Mouse (Mus musculus) Patski (cell line): Measurements from ENCODE around the gene Gldc. TPM values are rescaled to one million over a fixed set of nuclear protein-coding genes. Genes with fewer than 3 reads are reported as not detected.

Source experiments
- ATAC-seq: fragments of 100-300 bp; one replicate; pipeline ENCODE4 v1.8.0; 2021
- CTCF ChIA-PET: fragments of 350-600 bp; sonication (Branson Sonifier 250); formaldehyde crosslinking; loops from one replicate; lab custom pipeline; 2022; ENCODE audit warnings: inconsistent platforms; lab: Charles Lee
- POLR2A ChIA-PET: fragments of 350-600 bp; sonication (Branson Sonifier 250); formaldehyde crosslinking; loops from one replicate; lab custom pipeline; 2022; ENCODE audit warnings: antibody characterized with exemption, inconsistent platforms; lab: Charles Lee
- DNase-seq: peaks from one replicate; pipeline ENCODE4 v3.0.0-alpha.2; 2011; ENCODE audit warnings: low read depth, low spot score
- H3K27me3 ChIP-seq: fragments of 371-371 bp; one replicate; pipeline ENCODE4 v1.5.1; 2021
- CTCF ChIP-seq: fragments of 100-300 bp; IDR thresholded peaks from one replicate; pipeline ENCODE4 v1.5.1; 2021
- in situ Hi-C: fragments of 300-500 bp; cut with MboI; formaldehyde crosslinking; loops from 3 replicates; pipeline ENCODE4 v1.11.1; 2018; ENCODE audit warnings: low pct_unique_long_range_greater_than_20kb, mixed read lengths
- polyA plus RNA-seq: library from polyadenylated mRNA; unstranded; gene quantifications from one replicate; pipeline ENCODE4 v1.2.3, GENCODE M21; 2021

Gene Gldc
- polyA plus RNA-seq, 1 experiment from 2014 or later = 0.39 TPM

GRCm38 (mm10) chr19:30160021-30160420 is 15.2 kb downstream of the Gldc start:
- ATAC-seq (no peak), DNase-seq (no peak)
- H3K27me3 ChIP-seq = peaks cover 49% of the 10 kb centered on the region
- in situ Hi-C loops = no loop called here
- ChIA-PET CTCF (no interaction called here), POLR2A (interaction anchor here (0.6 kb wide), 1 partner anchor 1382 kb away, joined by 3 read pairs; no protein-coding TSS in a partner anchor)
- no peak for TF ChIP-seq CTCF

DNA sequence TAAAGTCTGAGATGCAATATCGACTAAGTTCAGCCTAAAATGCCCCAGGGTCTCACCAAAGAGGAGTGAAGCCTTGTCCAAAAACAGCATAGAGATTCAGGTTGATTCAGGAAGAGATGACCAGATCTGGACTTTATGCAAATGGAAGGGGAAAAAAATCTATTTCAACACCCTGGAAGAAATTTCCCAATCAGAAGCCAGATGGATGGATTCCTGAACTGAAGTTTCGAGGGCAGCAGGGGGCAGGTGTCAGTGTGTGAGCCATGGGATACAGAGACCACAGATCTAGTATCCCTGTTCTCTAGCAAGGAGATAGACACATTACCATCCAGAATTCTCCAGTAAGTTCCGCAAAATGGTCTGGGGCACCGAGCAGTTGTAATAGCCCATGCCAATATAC is 17.0 kb downstream of the Gldc start:
- in situ Hi-C loops = no loop called here
- POLR2A ChIA-PET = no interaction called here
- ATAC-seq = no peak
- TF ChIP-seq CTCF = no peak
- DNase-seq = no peak
- H3K27me3 ChIP-seq = peaks cover 45% of the 10 kb centered on the region
- CTCF ChIA-PET = interaction anchor here (1.1 kb wide), 1 partner anchor 10 kb away, joined by 3 read pairs; no protein-coding TSS in a partner anchor

DNA sequence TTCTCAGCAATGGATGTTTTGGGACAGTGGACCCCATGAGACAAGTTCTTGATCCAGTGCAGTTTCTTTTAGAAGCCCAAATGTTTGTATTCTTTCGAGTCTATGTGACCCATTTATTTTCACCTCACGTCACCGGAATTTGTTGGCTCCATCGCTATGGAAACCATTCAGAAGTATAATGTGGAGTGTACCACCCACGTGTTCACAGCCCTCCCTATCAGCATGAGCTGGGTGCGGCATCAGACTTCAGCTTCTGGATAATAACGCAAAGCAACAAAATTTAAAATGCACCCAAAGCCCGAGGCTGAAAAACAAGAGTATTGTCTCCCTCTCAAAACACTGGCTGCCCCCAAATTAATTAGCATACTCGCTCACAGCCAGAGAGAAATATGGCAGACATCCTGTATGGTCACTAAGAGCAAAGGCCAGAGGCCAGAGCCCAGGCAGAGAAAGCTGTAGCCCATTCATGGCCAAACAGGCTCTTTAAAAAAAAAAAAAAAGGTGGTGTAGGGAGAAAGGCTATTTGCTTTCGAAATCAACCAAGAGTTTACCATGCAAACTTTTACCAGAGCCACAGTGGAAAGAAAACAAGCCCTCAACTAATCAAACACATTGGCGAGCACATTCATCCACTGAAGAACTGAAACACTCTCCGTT is 18.1 kb downstream of the Gldc start:
- DNase-seq (no peak), ATAC-seq (no peak)
- no peak for TF ChIP-seq CTCF
- ChIA-PET CTCF (no interaction called here), POLR2A (no interaction called here)
- peaks cover 45% of the 10 kb centered on the region for H3K27me3 ChIP-seq
- in situ Hi-C loops = no loop called here

- DNase-seq = no peak
These were observed 21.5 kb downstream of the Gldc start for GRCm38 (mm10) chr19:30153729-30154128.

GRCm38 (mm10) chr19:30151290-30151689 is 23.9 kb downstream of the Gldc start:
- POLR2A ChIA-PET = no interaction called here
- in situ Hi-C loops = no loop called here
- no peak for TF ChIP-seq CTCF
- ATAC-seq (no peak), DNase-seq (no peak)
- CTCF ChIA-PET = no interaction called here
- H3K27me3 ChIP-seq = peaks cover 21% of the 10 kb centered on the region

More at GRCm38 (mm10) chr19:30153729-30154128, 21.5 kb downstream of the Gldc start:
- POLR2A ChIA-PET = no interaction called here
- H3K27me3 ChIP-seq = peaks cover 34% of the 10 kb centered on the region
- no peak for TF ChIP-seq CTCF
- in situ Hi-C loops = no loop called here
- CTCF ChIA-PET = no interaction called here
- no peak for ATAC-seq

DNA sequence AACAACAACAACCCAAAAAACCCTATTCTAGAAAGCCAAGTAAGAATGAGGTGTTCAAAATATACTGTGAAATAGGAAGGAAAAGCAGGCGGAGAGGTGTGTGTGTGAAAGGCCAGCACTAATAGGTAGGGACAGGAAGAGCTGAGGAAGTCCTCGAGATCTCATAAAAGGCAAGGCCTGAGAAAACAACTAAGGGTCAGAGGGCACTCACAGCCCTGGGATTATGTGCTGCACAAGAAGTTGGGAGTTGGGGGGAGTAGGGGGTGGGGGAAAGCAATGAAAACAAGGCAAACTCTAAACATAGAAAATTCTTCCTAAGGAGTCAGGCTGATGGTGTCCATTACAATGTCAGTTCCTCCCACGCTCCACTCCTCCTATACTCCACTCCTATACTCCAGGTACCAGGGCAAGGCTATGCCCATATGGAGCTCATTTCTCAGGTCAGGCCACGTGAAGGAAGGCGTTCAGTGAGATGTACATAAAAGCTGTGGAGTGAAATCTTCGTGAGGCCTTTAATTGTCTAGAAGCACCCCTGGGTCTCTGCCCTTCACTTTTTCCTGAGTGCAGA is 25.9 kb downstream of the Gldc start:
- POLR2A ChIA-PET = interaction anchor here (0.7 kb wide), 1 partner anchor 14 kb away, joined by 6 read pairs; no protein-coding TSS in a partner anchor

GRCm38 (mm10) chr19:30147306-30147705 is 27.9 kb downstream of the Gldc start:
- TF ChIP-seq CTCF = no peak
- POLR2A ChIA-PET = no interaction called here
- peaks cover 7% of the 10 kb centered on the region for H3K27me3 ChIP-seq
- DNase-seq = no peak
- no peak for ATAC-seq
- CTCF ChIA-PET = interaction anchor here (0.8 to 1.3 kb wide), 4 partner anchors 11 to 58 kb away, joined by 3 to 4 read pairs (median 3); no protein-coding TSS in a partner anchor
- in situ Hi-C loops = no loop called here

More for the DNA sequence above, 25.9 kb downstream of the Gldc start:
- in situ Hi-C loops = no loop called here
- CTCF ChIA-PET = no interaction called here
- ATAC-seq (no peak), DNase-seq (no peak)
- peaks cover 15% of the 10 kb centered on the region for H3K27me3 ChIP-seq
- TF ChIP-seq CTCF = no peak

GRCm38 (mm10) chr19:30146761-30147160 is 28.5 kb downstream of the Gldc start:
- in situ Hi-C loops = no loop called here
- ChIA-PET CTCF (interaction anchor here (1.0 to 1.3 kb wide), 4 partner anchors 11 to 22 kb away, joined by 3 to 4 read pairs (median 4); no protein-coding TSS in a partner anchor), POLR2A (no interaction called here)
- DNase-seq (no peak), ATAC-seq (no peak)
- peaks cover 7% of the 10 kb centered on the region for H3K27me3 ChIP-seq
- no peak for TF ChIP-seq CTCF

DNA sequence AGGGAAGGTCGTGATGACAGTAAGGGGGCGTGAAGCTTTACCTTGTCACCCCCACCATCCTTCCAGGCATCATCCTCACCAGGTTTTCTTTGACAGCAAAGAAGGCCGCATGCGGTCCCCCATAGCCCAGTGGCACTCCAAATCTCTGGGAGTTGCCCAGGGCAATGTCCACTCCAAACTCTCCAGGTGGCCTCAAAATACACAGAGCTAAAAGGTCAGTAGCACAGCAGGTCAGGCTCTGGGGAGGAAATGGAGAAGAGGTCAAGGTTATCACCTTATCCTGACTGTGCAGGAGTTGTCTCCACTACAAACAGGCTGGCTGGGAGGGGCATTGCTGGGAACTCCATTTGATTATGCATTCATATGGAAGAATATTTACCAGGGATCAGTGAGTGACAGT is 30.1 kb downstream of the Gldc start:
- DNase-seq = no peak
- in situ Hi-C loops = no loop called here
- ChIA-PET POLR2A (no interaction called here), CTCF (no interaction called here)
- H3K27me3 ChIP-seq = no peaks in the 10 kb centered on the region
- ATAC-seq = no peak
- TF ChIP-seq CTCF = no peak

DNA sequence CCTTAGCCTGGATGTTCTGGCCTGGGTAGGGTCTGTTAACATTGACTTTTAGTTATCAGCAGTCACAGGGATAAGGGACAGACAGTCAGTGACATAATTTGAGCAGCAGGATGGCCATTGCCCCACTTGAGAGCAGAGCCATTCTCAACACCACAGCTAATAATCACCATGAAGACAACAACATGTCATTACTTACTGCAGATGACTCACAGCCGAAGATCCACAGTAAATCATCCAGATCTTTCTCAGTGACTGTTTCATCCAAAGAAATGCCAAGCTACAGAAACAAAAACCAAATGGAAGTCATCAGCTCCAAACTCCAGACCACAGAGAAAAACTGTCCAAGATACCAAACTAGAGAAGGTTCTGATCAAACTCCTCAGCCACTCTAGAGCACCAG is 38.9 kb downstream of the Gldc start:
- ChIA-PET POLR2A (no interaction called here), CTCF (interaction anchor here (1.0 to 1.3 kb wide), 3 partner anchors 11 to 22 kb away, joined by 3 to 4 read pairs (median 3); no protein-coding TSS in a partner anchor)
- DNase-seq (no peak), ATAC-seq (no peak)
- in situ Hi-C loops = no loop called here
- no peak for TF ChIP-seq CTCF
- peaks cover 33% of the 10 kb centered on the region for H3K27me3 ChIP-seq

GRCm38 (mm10) chr19:30128177-30128576 is 47.1 kb downstream of the Gldc start:
- ATAC-seq (no peak), DNase-seq (no peak)
- TF ChIP-seq CTCF = peak; percentile 48
- H3K27me3 ChIP-seq = peaks cover 18% of the 10 kb centered on the region
- ChIA-PET CTCF (interaction anchor here (1.1 kb wide), 3 partner anchors 37 to 305 kb away, joined by 3 to 4 read pairs (median 3); no protein-coding TSS in a partner anchor), POLR2A (no interaction called here)
- in situ Hi-C loops = loop anchor here (5.0 kb wide), 2 partner anchors 141 to 296 kb away; no protein-coding TSS in a partner anchor
